In the genomic region with DNA sequence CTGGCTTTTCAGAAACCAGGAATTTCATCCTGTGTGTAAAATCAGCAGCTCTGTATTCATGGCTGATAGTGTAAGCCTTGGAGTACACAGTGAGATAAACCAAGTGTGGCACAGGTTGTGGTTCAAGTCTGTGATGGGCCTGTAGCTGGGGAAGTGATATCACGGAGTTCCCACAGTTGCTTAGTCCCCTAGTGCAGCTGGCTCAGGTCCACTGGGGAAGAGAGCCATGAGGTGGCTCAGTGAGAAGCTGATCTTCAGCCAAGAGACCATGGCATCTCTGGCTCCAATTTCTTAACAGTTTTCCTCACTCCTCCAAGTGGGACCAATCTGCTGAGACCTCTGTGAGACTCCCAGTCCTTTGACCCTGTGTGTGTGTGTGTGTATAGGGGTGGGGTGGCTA, we compare ENCODE assay signal across 14 mouse cellular contexts. TPM values are rescaled to one million over a fixed set of nuclear protein-coding genes. Genes with fewer than 3 reads are reported as not detected.
DNase-seq lines count a peak whose midpoint lies in the region; ATAC-seq and TF ChIP-seq lines count a peak whose summit lies in the region.
"Had no signal": no experiment of that assay in that cellular context is flagged by ENCODE, and none has a peak within 500 bp of the region (broad histone marks: within the 10 kb centered on the region; RNA-seq: fewer than 3 reads in every experiment).

No protein-coding gene starts in this region.

- H3K4me3 ChIP-seq in hindbrain, embryonic 13.5 days, result no peak overlapping the region
- no peak overlapping the region for H3K4me3 ChIP-seq in hindbrain, embryonic 14.5 days (replicated peaks; ENCODE audit: low read length)
- H3K4me3 ChIP-seq in MEL (ENCODE audit: control insufficient read depth in 1 of 2, insufficient read depth in 1 of 2, low read depth in 2 of 2, low read length in 2 of 2), result no peak overlapping the region
- H3K4me3 ChIP-seq in kidney, embryonic 14.5 days (ENCODE audit: low read length), result no peak overlapping the region
- H3K4me3 ChIP-seq: midbrain, embryonic 12.5 days had no signal

- H3K36me3 ChIP-seq in hindbrain, embryonic 13.5 days, result no peaks in the 10 kb centered on the region
- H3K36me3 ChIP-seq in hindbrain, embryonic 14.5 days (replicated peaks; ENCODE audit: control insufficient read depth, insufficient read depth), result no peaks in the 10 kb centered on the region
- H3K36me3 ChIP-seq in MEL (ENCODE audit: control insufficient read depth in 1 of 2, insufficient read depth in 2 of 2, low read length in 2 of 2), result peaks cover 0 to 3% of the 10 kb centered on the region in 2 experiments; a peak in 2 of 4 replicates
- no peaks in the 10 kb centered on the region for H3K36me3 ChIP-seq in kidney, embryonic 14.5 days (ENCODE audit: control insufficient read depth, insufficient read depth, low read length)
- H3K36me3 ChIP-seq: midbrain, embryonic 12.5 days had no signal

- WGBS in hindbrain, embryonic 13.5 days, result 79% methylated on average over 1 of the region's 1 CpGs
- 81% methylated on average over 1 of the region's 1 CpGs for WGBS in hindbrain, embryonic 14.5 days
- 77% methylated on average over 1 of the region's 1 CpGs for whole genome bisulfite sequencing in kidney, embryonic 14.5 days

- no peak for ATAC-seq in hindbrain, embryonic 13.5 days (ENCODE audit: low FRiP score)
- ATAC-seq in hindbrain, embryonic 14.5 days (ENCODE audit: low FRiP score), result no peak
- no peak for ATAC-seq in kidney, embryonic 14.5 days (ENCODE audit: low FRiP score, low TSS enrichment)
- no peak for ATAC-seq in frontal cortex, adult (ENCODE audit: low TSS enrichment)
- ATAC-seq: inflammation-experienced regulatory T-cells, adult 6 months had no signal

- no peak overlapping the region for H3K4me2 ChIP-seq in hindbrain, embryonic 13.5 days
- H3K4me2 ChIP-seq in hindbrain, embryonic 14.5 days (replicated peaks), result no peak overlapping the region
- no peak overlapping the region for H3K4me2 ChIP-seq in kidney, embryonic 14.5 days (replicated peaks; ENCODE audit: low read depth, low read length)
- H3K4me2 ChIP-seq: midbrain, embryonic 12.5 days had no signal

- H3K27ac ChIP-seq in hindbrain, embryonic 13.5 days, result peak overlapping the region; percentile 14; the same call in 1 of the 2 replicates
- H3K27ac ChIP-seq in hindbrain, embryonic 14.5 days, result no peak overlapping the region
- no peak overlapping the region for H3K27ac ChIP-seq in MEL (ENCODE audit: control insufficient read depth, low read depth, low read length)
- H3K27ac ChIP-seq in kidney, embryonic 14.5 days (ENCODE audit: low read depth, low read length), result no peak overlapping the region

- TF ChIP-seq EP300 in MEL (IDR thresholded peaks at IDR 0.05; ENCODE audit: low read depth in 1 of 2, low read length in 2 of 2), result no peak

- H3K79me2 ChIP-seq in MEL (ENCODE audit: control insufficient read depth, insufficient read depth, low read length, poor library complexity), result no peaks in the 10 kb centered on the region

- no peaks in the 10 kb centered on the region for H3K9me3 ChIP-seq in hindbrain, embryonic 13.5 days
- no peaks in the 10 kb centered on the region for H3K9me3 ChIP-seq in hindbrain, embryonic 14.5 days (ENCODE audit: control insufficient read depth, low read length)
- no peaks in the 10 kb centered on the region for H3K9me3 ChIP-seq in MEL (replicated peaks; ENCODE audit: insufficient read depth, low read length)
- H3K9me3 ChIP-seq in kidney, embryonic 14.5 days (ENCODE audit: control insufficient read depth, low read length), result no peaks in the 10 kb centered on the region
- H3K9me3 ChIP-seq: midbrain, embryonic 12.5 days had no signal

- H3K27me3 ChIP-seq in hindbrain, embryonic 13.5 days, result no peaks in the 10 kb centered on the region
- H3K27me3 ChIP-seq in hindbrain, embryonic 14.5 days (ENCODE audit: control insufficient read depth, insufficient read depth, low read length), result no peaks in the 10 kb centered on the region
- H3K27me3 ChIP-seq in MEL (ENCODE audit: control insufficient read depth in 1 of 2, insufficient read depth in 2 of 2, low read length in 2 of 2), result no peaks in the 10 kb centered on the region
- no peaks in the 10 kb centered on the region for H3K27me3 ChIP-seq in kidney, embryonic 14.5 days (ENCODE audit: control insufficient read depth, insufficient read depth, low read length)

- H3K4me1 ChIP-seq in hindbrain, embryonic 13.5 days (replicated peaks), result peaks cover 12% of the 10 kb centered on the region
- peaks cover 7% of the 10 kb centered on the region; the same call in 1 of the 2 replicates for H3K4me1 ChIP-seq in hindbrain, embryonic 14.5 days (replicated peaks; ENCODE audit: control insufficient read depth, insufficient read depth, low read length)
- H3K4me1 ChIP-seq in MEL (ENCODE audit: control insufficient read depth in 1 of 2, insufficient read depth in 2 of 2, low read length in 2 of 2), result peaks cover 0 to 13% of the 10 kb centered on the region in 2 experiments; a peak in 2 of 4 replicates
- no peaks in the 10 kb centered on the region for H3K4me1 ChIP-seq in kidney, embryonic 14.5 days (ENCODE audit: control insufficient read depth, insufficient read depth, low read length)

- no peak overlapping the region for H3K9ac ChIP-seq in hindbrain, embryonic 13.5 days
- H3K9ac ChIP-seq in hindbrain, embryonic 14.5 days, result no peak overlapping the region
- no peak overlapping the region for H3K9ac ChIP-seq in MEL (ENCODE audit: control insufficient read depth, low read depth, low read length, poor library complexity, severe bottlenecking)
- H3K9ac ChIP-seq in kidney, embryonic 14.5 days (ENCODE audit: low read depth, low read length), result no peak overlapping the region
- H3K9ac ChIP-seq: midbrain, embryonic 12.5 days had no signal

- no peak for DNase-seq in hindbrain, embryonic 14.5 days (ENCODE audit: low spot score)
- peak; percentile 42 for DNase-seq in MEL (ENCODE audit: low read depth, low spot score)
- DNase-seq in adipocyte (ENCODE audit: low spot score), result peak; percentile 74
- DNase-seq in cerebellum, postnatal 14 days, result peak; percentile 78 to 81
- DNase-seq: gastrocnemius, postnatal 36 days; kidney, adult 8-10 months; layer of hippocampus, postnatal 36 days; lung, adult 18-20 months; lung, postnatal 4 days had no signal

- no peak for TF ChIP-seq RAD21 in MEL (IDR thresholded peaks at IDR 0.05; ENCODE audit: low read depth, low read length)

- TF ChIP-seq POLR2A in MEL (IDR thresholded peaks at IDR 0.05; ENCODE audit: control insufficient read depth in 1 of 2, insufficient read depth in 1 of 2, low read depth in 1 of 2, low read length in 2 of 2, poor library complexity in 1 of 2), result no peak

- TF ChIP-seq CTCF in MEL (IDR thresholded peaks at IDR 0.05 in 2 of 3, conservative IDR thresholded peaks at IDR 0.05 in 1 of 3; ENCODE audit: control insufficient read depth in 1 of 3, insufficient read depth in 1 of 3, low read depth in 2 of 3, low read length in 3 of 3, poor library complexity in 1 of 3, severe bottlenecking in 1 of 3), result no peak

TF ChIP-seq in MEL, 35 proteins besides CTCF, POLR2A, EP300 and RAD21:
- TF ChIP-seq USF1 (IDR thresholded peaks at IDR 0.05; ENCODE audit: low read depth, low read length), result no peak
- TF ChIP-seq ETS1 (IDR thresholded peaks at IDR 0.05; ENCODE audit: low read depth, low read length), result peak; percentile 66
- TF ChIP-seq ZNF384 (IDR thresholded peaks at IDR 0.05; ENCODE audit: low read depth, low read length), result no peak
- TF ChIP-seq POLR2AphosphoS2 (IDR thresholded peaks at IDR 0.05; ENCODE audit: low read length), result no peak
- TF ChIP-seq CHD1 (IDR thresholded peaks at IDR 0.05; ENCODE audit: low read depth, low read length), result no peak
- no peak for TF ChIP-seq GABPA (IDR thresholded peaks at IDR 0.05; ENCODE audit: low read depth, low read length)
TF ChIP-seq in MEL: peak in this region for 1.

RNA-seq across cellular contexts. Expression of a gene that starts 54.4 kb away (rescaled TPM):
- polyA plus RNA-seq in hindbrain, embryonic 13.5 days (2015; fragmentation: Nextera tagmentation; extraction: Ambion mirVana), result 27.4 and 32.0 TPM in 2 replicates
- 26.2 and 27.2 TPM in 2 replicates for polyA plus RNA-seq in hindbrain, embryonic 14.5 days (2014; fragmentation: Nextera tagmentation; extraction: Ambion mirVana)
- 2.3 and 4.4 TPM in 2 replicates for total RNA-seq in MEL (2012; rRNA removed)
- polyA plus RNA-seq in MEL (2012; ENCODE audit: insufficient read depth in 1 of 2, insufficient read length in 2 of 2, low read depth in 1 of 2, low replicate concordance in 2 of 2, missing spikeins in 1 of 2), result 1 to 10 TPM in 1 of 2 experiments, not detected in 1; 1.9 TPM
- polyA plus RNA-seq in kidney, embryonic 14.5 days (2014; fragmentation: Nextera tagmentation; extraction: Ambion mirVana), result 16.4 and 22.1 TPM in 2 replicates
